Mouse (Mus musculus) limb, embryonic 12.5 days (tissue): ENCODE data around the gene Acap2. TPM values are rescaled to one million over a fixed set of nuclear protein-coding genes. Genes with fewer than 3 reads are reported as not detected.

Source experiments
- ATAC-seq: fragments of 200-750 bp; cut with Nextera tagmentation; 2 replicates; pipeline ENCODE4 v1.8.0; 2017; ENCODE audit warnings: low read depth, moderate TSS enrichment; ENCODE audit not compliant: insufficient number of reproducible peaks, insufficient read depth, low FRiP score, low TSS enrichment
- H3K27ac ChIP-seq: fragments of 300-500 bp; sonication (generic); 2 replicates; pipeline ENCODE4 v1.5.1; 2016; ENCODE audit warnings: mild to moderate bottlenecking, moderate library complexity
- H3K27me3 ChIP-seq: fragments of 300-500 bp; sonication (generic); 2 replicates; pipeline ENCODE4 v1.6.1; 2016; ENCODE audit warnings: mild to moderate bottlenecking, moderate library complexity
- H3K36me3 ChIP-seq: fragments of 300-500 bp; sonication (generic); 2 replicates; pipeline ENCODE4 v1.6.1; 2016; ENCODE audit warnings: mild to moderate bottlenecking, moderate library complexity
- H3K4me1 ChIP-seq: fragments of 300-500 bp; sonication (generic); replicated peaks from 2 replicates; pipeline ENCODE4 v1.6.1; 2016
- H3K4me2 ChIP-seq: fragments of 300-500 bp; sonication (generic); 2 replicates; pipeline ENCODE4 v1.6.1; 2016; ENCODE audit warnings: mild to moderate bottlenecking, moderate library complexity
- H3K4me3 ChIP-seq: fragments of 300-500 bp; sonication (generic); replicated peaks from 2 replicates; pipeline ENCODE4 v1.5.1; 2016; ENCODE audit warnings: mild to moderate bottlenecking
- H3K9ac ChIP-seq: fragments of 300-500 bp; sonication (generic); replicated peaks from 2 replicates; pipeline ENCODE4 v1.6.1; 2016; ENCODE audit warnings: mild to moderate bottlenecking, moderate library complexity
- H3K9me3 ChIP-seq: fragments of 300-500 bp; sonication (generic); 2 replicates; pipeline ENCODE4 v1.6.1; 2016; ENCODE audit warnings: mild to moderate bottlenecking, moderate library complexity
- WGBS: fragments of 180-500 bp; shearing (Covaris S2); methylation state at CpG from one replicate; pipeline ENCODE4 v1.1.7; 2016; 5-methylcytosine and 5-hydroxymethylcytosine counted together
- polyA plus RNA-seq: library from polyadenylated mRNA; unstranded; fragments of >200 nt; fragmentation: Nextera tagmentation; extraction: Ambion mirVana; gene quantifications from 2 replicates; pipeline ENCODE4 v1.2.1, GENCODE M21; 2016

The Acap2 gene
- polyA plus RNA-seq = 20.4 and 20.7 TPM in 2 replicates

DNA sequence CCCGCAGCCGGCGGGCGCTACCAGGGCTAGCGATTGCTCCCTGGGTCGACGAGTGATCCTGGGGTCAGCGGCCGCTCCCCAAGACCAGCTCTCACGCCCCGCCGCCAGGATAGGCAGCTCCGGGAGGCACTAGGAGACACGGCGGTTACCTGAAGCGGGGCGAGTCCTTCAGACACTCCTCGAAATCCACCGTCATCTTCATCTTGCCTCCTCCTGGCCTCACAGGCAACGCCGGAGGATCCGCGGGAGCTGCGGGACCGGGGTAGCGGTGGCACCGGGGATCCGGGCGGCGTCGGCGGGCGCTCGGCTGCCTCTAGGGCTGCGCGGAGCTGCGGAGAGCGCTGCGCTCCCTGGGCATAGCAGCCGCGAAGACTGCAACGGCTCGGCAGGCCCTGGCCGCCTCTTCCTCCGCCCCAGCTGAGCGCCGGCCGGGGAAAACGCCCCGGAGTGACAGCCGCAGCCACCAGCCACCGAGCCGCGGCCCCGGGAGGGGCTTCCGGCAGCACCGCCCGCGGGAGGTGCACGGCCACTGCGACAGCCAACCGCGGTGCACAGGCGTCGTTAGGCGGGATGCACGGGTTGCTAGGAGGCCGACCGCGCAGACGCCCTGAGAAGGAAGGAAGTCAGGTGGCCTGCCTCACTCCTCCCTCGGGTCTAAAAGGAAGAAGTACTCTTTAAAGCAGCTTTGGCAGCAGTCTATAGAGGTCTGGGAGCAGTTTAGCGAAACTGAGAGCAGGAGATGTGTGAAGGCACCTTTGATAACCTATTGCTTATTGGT is at the start of gene Acap2:
Gene Acap2 (minus strand): TSS at position 456 of the 778 bp plus-strand sequence.
- Histone ChIP-seq H3K27me3 (no peaks in the 10 kb centered on the region), H3K9me3 (no peaks in the 10 kb centered on the region), H3K4me2 (peak within 1 kb of the TSS; percentile 86), H3K36me3 (no peaks in the 10 kb centered on the region), H3K9ac (peak within 1 kb of the TSS; percentile 89), H3K27ac (peak within 1 kb of the TSS; percentile 87), H3K4me1 (peaks cover 10% of the 10 kb centered on the region), H3K4me3 (peak within 1 kb of the TSS; percentile 83)
- WGBS = under 1% methylated on average over 73 of the region's 73 CpGs
- ATAC-seq = peak; percentile 97

DNA sequence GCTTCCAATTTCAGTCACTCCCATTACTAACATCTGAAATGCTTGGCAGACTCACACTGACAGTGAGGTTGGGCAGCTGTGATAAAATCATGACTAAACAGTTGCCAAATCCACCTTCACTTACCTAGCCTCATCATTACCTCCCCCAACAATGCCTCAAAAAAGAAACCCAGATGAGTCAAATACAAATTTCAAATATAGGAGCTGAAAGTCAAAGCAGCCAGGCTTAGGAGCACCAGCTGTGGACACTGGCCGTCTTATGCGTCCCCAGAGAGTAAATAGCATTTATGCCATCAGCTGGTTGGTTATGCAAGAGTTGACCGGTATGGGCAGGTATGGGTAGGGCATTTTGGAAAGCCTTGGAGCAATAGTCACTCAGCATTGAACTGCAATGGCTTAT is 48.4 kb upstream of the Acap2 start:
- no peak for ATAC-seq
- WGBS = 89% methylated on average over 3 of the region's 3 CpGs
- no peaks in the 10 kb centered on the region for H3K9me3 ChIP-seq
- H3K36me3 ChIP-seq = peaks cover 12% of the 10 kb centered on the region
- no peaks in the 10 kb centered on the region for H3K27me3 ChIP-seq
- no peak overlapping the region for H3K9ac ChIP-seq
- H3K27ac ChIP-seq = no peak overlapping the region
- no peak overlapping the region for H3K4me3 ChIP-seq
- H3K4me2 ChIP-seq = no peak overlapping the region
- H3K4me1 ChIP-seq = no peaks in the 10 kb centered on the region

DNA sequence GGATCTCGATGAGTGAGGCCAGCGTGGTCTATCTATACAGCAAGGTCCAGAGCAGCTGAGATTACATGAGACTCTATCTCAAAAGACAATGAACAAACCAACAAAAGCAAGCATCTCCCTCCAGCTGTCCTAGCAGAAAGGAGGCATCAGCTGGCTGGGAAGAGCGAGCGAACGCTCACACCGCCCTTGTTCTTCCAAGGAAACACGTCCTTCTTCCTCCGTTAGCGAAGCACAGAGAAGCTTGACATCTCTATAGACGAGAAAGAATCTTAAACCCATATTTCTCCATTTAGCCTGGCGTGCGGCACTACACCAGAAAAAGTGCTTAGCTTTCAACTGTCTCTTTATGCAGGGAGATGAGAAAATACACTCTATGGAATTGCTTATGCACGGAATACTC is 47.7 kb upstream of the Acap2 start:
- Histone ChIP-seq H3K36me3 (peaks cover 12% of the 10 kb centered on the region), H3K27me3 (no peaks in the 10 kb centered on the region), H3K9ac (no peak overlapping the region), H3K9me3 (no peaks in the 10 kb centered on the region), H3K4me3 (no peak overlapping the region), H3K27ac (no peak overlapping the region), H3K4me2 (no peak overlapping the region), H3K4me1 (no peaks in the 10 kb centered on the region)
- ATAC-seq = no peak
- 92% methylated on average over 13 of the region's 13 CpGs for WGBS

DNA sequence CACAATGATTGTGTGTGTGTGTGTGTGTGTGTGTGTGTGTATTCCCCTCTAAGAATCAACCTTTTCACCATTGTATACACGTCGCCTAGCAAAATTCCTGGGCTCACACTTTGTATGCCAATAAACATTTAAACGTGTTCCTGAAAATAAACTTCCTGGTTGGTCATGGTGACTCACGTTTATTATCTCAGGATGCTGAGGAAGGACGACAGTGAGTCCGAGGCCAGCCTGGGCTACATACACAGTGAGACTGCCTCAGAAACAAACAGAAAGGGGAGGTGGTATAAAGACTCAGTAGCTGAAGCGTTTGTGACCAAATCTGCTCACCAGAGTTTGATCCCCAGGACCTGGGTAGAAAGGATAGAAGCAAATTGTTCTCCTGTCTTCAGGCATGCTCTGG is 46.4 kb upstream of the Acap2 start:
- no peak for ATAC-seq
- Histone ChIP-seq H3K9me3 (no peaks in the 10 kb centered on the region), H3K27me3 (no peaks in the 10 kb centered on the region), H3K36me3 (peaks cover 6% of the 10 kb centered on the region; the same call in 1 of the 2 replicates), H3K9ac (no peak overlapping the region), H3K4me2 (no peak overlapping the region), H3K4me3 (no peak overlapping the region), H3K27ac (no peak overlapping the region), H3K4me1 (no peaks in the 10 kb centered on the region)
- 77% methylated on average over 7 of the region's 7 CpGs for WGBS

DNA sequence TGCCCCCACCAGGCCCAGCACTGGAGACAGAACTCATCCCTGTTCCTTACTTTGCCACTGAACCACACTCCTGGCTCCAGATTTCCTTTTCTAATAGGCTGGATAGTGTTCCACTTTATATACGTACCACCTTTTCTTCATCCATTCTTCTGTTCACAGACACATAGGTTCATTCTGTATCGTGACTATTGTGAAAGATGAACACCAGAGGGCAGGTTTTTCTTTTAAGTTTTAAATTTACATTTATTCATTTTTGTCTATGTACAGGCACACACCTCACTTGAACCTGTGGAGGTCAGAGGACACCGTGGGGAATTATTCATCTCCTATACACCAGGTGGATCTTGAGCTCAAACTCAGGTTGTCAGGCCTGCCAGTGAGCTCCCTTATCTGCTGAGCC is 43.0 kb upstream of the Acap2 start:
- Histone ChIP-seq H3K4me1 (no peaks in the 10 kb centered on the region), H3K4me3 (no peak overlapping the region), H3K4me2 (no peak overlapping the region), H3K27ac (no peak overlapping the region), H3K36me3 (no peaks in the 10 kb centered on the region), H3K9ac (no peak overlapping the region), H3K27me3 (no peaks in the 10 kb centered on the region), H3K9me3 (no peaks in the 10 kb centered on the region)
- ATAC-seq = no peak
- WGBS = 86% methylated on average over 3 of the region's 3 CpGs

DNA sequence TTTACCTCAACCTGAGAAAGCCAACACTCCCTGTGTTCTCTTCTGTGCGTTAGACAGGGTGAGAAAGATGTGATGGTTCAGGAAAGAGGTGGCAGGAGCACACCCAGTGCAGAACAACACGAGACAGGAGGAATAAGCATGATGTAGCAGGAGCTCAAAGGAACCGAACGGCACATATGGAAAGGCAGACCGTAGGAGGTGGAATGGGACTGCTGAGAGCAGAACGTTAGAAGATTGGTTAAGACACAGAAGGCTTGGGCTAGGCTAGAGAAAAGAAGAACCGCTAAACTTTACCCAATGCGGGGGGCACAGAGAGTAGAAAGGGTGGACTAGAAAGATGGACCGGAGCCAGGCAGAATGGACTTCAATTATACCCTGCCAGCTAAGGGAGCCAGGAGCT is 40.4 kb upstream of the Acap2 start:
- no peaks in the 10 kb centered on the region for H3K9me3 ChIP-seq
- H3K4me2 ChIP-seq = no peak overlapping the region
- no peak overlapping the region for H3K4me3 ChIP-seq
- no peaks in the 10 kb centered on the region for H3K36me3 ChIP-seq
- H3K27me3 ChIP-seq = no peaks in the 10 kb centered on the region; the same call in 1 of the 2 replicates
- no peak for ATAC-seq
- H3K27ac ChIP-seq = no peak overlapping the region
- H3K4me1 ChIP-seq = 0 out of 2 replicates have a peak, but pooled peaks cover 4% of the 10 kb centered on the region
- no peak overlapping the region for H3K9ac ChIP-seq
- WGBS = 84% methylated on average over 9 of the region's 9 CpGs

DNA sequence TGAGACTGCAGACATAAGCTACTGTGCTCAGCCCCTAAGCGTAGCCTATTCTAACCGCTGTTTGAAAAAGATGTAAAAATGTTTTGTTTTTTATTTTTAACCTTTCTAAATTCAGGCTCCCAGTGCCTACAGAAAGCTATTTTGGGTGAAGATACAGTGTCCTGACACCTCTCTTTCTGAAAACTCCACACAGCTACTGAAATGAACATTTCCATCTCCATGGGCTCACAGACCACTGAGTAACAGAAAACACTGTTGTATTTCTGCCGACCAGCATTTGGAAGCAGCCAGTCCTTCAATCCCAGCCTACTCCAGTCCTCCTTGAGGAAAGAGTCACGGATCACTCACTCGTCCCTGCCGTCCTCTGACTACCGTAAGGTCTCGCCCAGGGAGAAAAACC is 39.5 kb upstream of the Acap2 start:
- Histone ChIP-seq H3K4me2 (no peak overlapping the region), H3K9ac (no peak overlapping the region), H3K27ac (no peak overlapping the region), H3K27me3 (no peaks in the 10 kb centered on the region; the same call in 1 of the 2 replicates), H3K9me3 (no peaks in the 10 kb centered on the region), H3K36me3 (no peaks in the 10 kb centered on the region), H3K4me1 (peaks cover 11% of the 10 kb centered on the region), H3K4me3 (no peak overlapping the region)
- 88% methylated on average over 8 of the region's 8 CpGs for WGBS
- ATAC-seq = no peak

DNA sequence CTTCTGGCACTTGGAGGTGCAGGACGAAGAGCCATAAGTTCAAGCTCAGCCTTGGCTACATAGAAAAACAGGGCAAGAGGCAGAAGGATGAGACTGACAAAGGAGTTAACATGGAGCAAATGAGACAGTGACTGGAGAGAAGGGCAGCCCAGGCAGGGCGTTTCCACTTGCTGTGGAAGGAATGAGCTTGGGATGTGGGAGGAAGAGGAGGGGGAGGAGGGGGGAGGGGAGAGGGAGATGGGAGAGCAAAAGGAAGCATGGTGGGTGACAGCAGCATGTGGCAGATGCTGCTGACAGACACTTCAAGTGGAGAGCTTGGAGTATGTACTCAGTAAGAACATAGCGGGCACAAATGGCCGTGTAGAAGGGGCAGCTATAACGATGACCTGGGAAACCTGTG is 37.2 kb upstream of the Acap2 start:
- 82% methylated on average over 5 of the region's 5 CpGs for WGBS
- no peak for ATAC-seq
- no peak overlapping the region for H3K9ac ChIP-seq
- H3K4me3 ChIP-seq = no peak overlapping the region
- no peaks in the 10 kb centered on the region for H3K36me3 ChIP-seq
- H3K27ac ChIP-seq = no peak overlapping the region
- no peak overlapping the region for H3K4me2 ChIP-seq
- H3K4me1 ChIP-seq = peaks cover 32% of the 10 kb centered on the region
- H3K9me3 ChIP-seq = no peaks in the 10 kb centered on the region
- H3K27me3 ChIP-seq = peaks cover 8% of the 10 kb centered on the region

DNA sequence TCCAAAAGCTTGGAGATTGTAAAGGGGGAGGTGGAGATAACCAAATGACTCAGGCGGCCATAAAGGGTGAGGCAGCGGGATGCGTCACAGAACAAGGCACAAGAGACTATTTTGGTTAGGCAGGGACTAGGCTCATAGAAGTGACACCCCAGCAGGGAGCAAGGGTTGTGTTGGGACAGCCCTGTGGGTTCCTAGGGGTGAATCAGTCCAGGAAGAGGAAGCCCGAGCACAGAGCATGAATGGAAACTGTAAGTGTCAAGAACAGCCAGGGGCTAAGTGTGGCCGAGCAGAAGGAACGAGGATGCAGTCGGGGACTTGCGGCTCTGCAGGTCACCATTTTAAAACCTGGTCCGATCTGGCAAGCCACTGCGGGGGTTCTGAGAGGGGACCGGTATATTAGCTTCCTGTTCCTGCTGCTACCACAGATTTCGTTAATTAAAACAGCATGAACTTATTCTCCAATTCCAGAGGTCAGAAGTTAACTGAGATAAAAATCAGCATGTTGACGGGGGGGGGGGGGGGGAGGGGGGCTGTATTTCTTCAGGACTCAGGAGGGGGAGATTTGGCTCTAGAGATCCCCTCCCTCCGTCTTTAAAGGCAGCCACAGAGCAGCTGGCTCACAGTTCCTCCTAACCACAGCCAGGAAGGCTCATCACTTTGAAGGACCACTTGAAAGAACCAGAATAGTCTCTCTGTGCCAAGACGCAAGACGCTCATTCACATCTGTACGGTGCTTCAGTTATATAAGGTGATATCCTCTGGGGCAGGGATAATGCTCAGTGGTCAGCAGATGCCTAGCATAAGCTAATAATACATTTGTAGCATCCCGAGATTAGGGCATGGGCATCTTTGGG is 34.6 kb upstream of the Acap2 start:
- Histone ChIP-seq H3K27ac (no peak overlapping the region), H3K9me3 (no peaks in the 10 kb centered on the region), H3K4me2 (peak overlapping the region; percentile 36), H3K4me3 (0 out of 2 replicates have a peak overlapping the region, but pooled peaks have one; percentile 6), H3K36me3 (no peaks in the 10 kb centered on the region), H3K9ac (no peak overlapping the region), H3K27me3 (peaks cover 8% of the 10 kb centered on the region), H3K4me1 (peaks cover 42% of the 10 kb centered on the region)
- no peak for ATAC-seq
- WGBS = 9% methylated on average over 18 of the region's 18 CpGs

DNA sequence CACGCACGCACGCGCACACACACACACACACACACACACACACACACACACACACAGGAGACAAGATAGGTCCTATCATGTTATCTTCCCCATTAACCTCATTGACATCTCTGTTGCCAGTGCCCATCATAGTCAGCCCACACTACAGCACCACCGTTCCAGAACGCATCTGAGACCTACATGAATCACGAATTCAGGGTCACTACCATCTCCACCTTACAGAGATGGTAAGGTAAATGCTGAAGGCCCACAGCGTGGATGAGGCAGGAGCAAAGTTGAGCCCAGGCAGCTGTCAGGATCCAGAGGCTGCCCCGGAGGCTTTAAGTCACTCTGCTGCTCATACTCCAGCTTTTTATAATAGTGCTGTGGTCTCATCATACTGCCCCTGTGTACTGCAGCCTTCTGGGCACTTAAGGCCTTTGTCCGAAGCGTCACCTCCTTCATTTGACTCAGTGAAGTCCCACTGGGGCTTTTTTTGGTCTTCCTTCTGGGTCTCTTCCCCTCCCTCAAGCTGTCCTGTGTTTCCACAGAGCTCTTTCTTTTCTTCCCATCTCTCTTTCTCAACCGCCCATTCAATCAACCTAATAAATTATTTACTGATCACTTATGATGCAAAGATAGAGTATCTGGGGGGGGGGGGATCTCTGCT is 33.9 kb upstream of the Acap2 start:
- H3K36me3 ChIP-seq = no peaks in the 10 kb centered on the region
- H3K9ac ChIP-seq = no peak overlapping the region
- peak overlapping the region; percentile 36 for H3K4me2 ChIP-seq
- peaks cover 42% of the 10 kb centered on the region for H3K4me1 ChIP-seq
- ATAC-seq = no peak
- no peak overlapping the region for H3K4me3 ChIP-seq
- H3K27me3 ChIP-seq = peaks cover 8% of the 10 kb centered on the region
- H3K27ac ChIP-seq = no peak overlapping the region
- H3K9me3 ChIP-seq = 0 out of 2 replicates have a peak, but pooled peaks cover 4% of the 10 kb centered on the region
- WGBS = 69% methylated on average over 12 of the region's 12 CpGs

DNA sequence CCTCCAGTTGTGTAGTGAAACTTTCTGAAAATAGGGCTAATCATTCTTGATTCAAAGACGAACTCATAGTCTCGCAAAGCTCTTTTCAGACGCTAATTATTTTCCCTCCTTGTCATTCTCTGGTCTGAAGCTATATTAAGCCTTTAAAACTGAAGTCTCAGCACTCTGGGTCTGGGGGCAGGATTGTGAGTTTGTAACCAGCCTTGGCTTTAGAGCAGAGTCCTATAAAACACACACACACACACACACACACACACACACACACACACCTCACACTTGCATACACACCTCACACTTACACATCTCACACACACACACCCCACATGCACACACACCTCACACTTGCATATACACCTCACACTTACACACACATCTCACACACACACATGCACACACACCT is 33.3 kb upstream of the Acap2 start:
- ATAC-seq = no peak
- H3K4me2 ChIP-seq = peak overlapping the region; percentile 52

More for the DNA sequence above, 33.3 kb upstream of the Acap2 start:
- Histone ChIP-seq H3K27ac (no peak overlapping the region), H3K9me3 (0 out of 2 replicates have a peak, but pooled peaks cover 4% of the 10 kb centered on the region), H3K36me3 (no peaks in the 10 kb centered on the region), H3K9ac (no peak overlapping the region), H3K4me1 (peaks cover 42% of the 10 kb centered on the region), H3K27me3 (peaks cover 8% of the 10 kb centered on the region), H3K4me3 (no peak overlapping the region)
- 33% methylated on average over 3 of the region's 3 CpGs for WGBS
